Mouse (Mus musculus) midbrain, embryonic 13.5 days (tissue): ENCODE measurements at regions not wholly inside any gene's neighbourhood (a gene's known extent, or its start where the extent isn't known, plus 50 kb on each side); places are given as distances from the start of the nearest gene placed in this dataset.

Experiments
- ATAC-seq: fragments of 200-750 bp; cut with Nextera tagmentation; 2 replicates; pipeline ENCODE4 v1.8.0; 2017; ENCODE audit warnings: mild to moderate bottlenecking, moderate TSS enrichment, moderate library complexity
- H3K27ac ChIP-seq: fragments of 300-500 bp; sonication (generic); 2 replicates; pipeline ENCODE4 v1.5.1; 2015; ENCODE audit warnings: inconsistent platforms, mild to moderate bottlenecking, moderate library complexity
- H3K27me3 ChIP-seq: fragments of 300-500 bp; sonication (generic); 2 replicates; pipeline ENCODE4 v1.6.1; 2015; ENCODE audit warnings: mild to moderate bottlenecking, inconsistent platforms
- H3K36me3 ChIP-seq: fragments of 300-500 bp; sonication (generic); 2 replicates; pipeline ENCODE4 v1.6.1; 2015; ENCODE audit warnings: mild to moderate bottlenecking, inconsistent platforms
- H3K4me1 ChIP-seq: fragments of 300-500 bp; sonication (generic); replicated peaks from 2 replicates; pipeline ENCODE4 v1.6.1; 2015; ENCODE audit warnings: inconsistent platforms
- H3K4me2 ChIP-seq: fragments of 300-500 bp; sonication (generic); replicated peaks from 2 replicates; pipeline ENCODE4 v1.6.1; 2015; ENCODE audit warnings: moderate library complexity, mild to moderate bottlenecking, inconsistent platforms
- H3K4me3 ChIP-seq: fragments of 300-500 bp; sonication (generic); replicated peaks from 2 replicates; pipeline ENCODE4 v1.5.1; 2015; ENCODE audit warnings: mild to moderate bottlenecking, inconsistent platforms
- H3K9ac ChIP-seq: fragments of 300-500 bp; sonication (generic); replicated peaks from 2 replicates; pipeline ENCODE4 v1.6.1; 2015; ENCODE audit warnings: mild to moderate bottlenecking, inconsistent platforms
- H3K9me3 ChIP-seq: fragments of 300-500 bp; sonication (generic); 2 replicates; pipeline ENCODE4 v1.6.1; 2016; ENCODE audit warnings: mild to moderate bottlenecking, inconsistent platforms
- WGBS: fragments of 180-500 bp; shearing (Covaris S2); methylation state at CpG from one replicate; pipeline ENCODE4 v1.1.7; 2015; 5-methylcytosine and 5-hydroxymethylcytosine counted together

DNA sequence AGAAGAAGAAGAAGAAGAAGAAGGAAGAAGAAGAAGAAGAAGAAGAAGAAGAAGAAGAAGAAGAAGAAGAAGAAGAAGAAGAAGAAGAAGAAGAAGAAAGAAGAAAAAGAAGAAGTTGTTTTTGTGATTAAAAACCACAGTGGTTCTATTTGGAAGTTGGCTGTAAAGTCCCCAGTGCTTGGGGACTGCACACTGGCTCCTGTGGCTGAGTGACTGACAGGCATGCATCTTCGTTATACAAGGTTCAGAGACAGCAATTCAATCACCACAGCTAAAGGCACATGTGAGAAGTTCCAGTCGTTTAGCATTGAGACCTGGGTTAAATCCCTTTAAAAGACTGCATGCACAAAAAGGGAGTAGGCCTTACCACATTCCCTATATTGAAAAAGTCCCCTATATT, 93.1 kb upstream of the Arhgap28 start:
- H3K9me3 ChIP-seq = no peaks in the 10 kb centered on the region
- no peak overlapping the region for H3K27ac ChIP-seq
- no peaks in the 10 kb centered on the region for H3K4me1 ChIP-seq
- WGBS = 58% methylated on average over 2 of the region's 2 CpGs
- H3K36me3 ChIP-seq = no peaks in the 10 kb centered on the region
- no peaks in the 10 kb centered on the region for H3K27me3 ChIP-seq
- H3K9ac ChIP-seq = no peak overlapping the region
- no peak overlapping the region for H3K4me3 ChIP-seq
- ATAC-seq = no peak
- no peak overlapping the region for H3K4me2 ChIP-seq

DNA sequence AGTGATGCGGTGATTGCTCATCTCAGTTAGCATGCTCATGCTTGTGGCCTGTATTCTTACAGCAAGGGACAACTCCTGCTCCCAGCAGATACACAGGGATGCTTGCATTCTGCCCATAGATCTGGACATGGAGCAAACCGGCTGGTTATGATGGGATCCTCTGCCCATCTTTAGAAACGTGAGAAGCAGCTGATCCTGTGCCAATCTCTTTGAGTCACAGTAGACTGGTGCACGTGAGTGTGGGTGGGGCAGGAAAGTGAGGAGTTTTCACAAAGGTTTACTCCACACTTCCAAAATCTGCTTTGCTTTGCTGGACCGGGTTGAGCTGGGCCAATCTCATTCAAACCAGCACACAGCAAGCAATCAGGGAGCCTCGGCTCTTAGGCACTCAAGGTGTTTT, 93.5 kb upstream of the Arhgap28 start:
- Histone ChIP-seq H3K9me3 (no peaks in the 10 kb centered on the region), H3K27me3 (no peaks in the 10 kb centered on the region), H3K9ac (no peak overlapping the region), H3K4me1 (no peaks in the 10 kb centered on the region), H3K36me3 (no peaks in the 10 kb centered on the region), H3K4me2 (no peak overlapping the region), H3K27ac (no peak overlapping the region), H3K4me3 (no peak overlapping the region)
- 89% methylated on average over 6 of the region's 6 CpGs for WGBS
- no peak for ATAC-seq

DNA sequence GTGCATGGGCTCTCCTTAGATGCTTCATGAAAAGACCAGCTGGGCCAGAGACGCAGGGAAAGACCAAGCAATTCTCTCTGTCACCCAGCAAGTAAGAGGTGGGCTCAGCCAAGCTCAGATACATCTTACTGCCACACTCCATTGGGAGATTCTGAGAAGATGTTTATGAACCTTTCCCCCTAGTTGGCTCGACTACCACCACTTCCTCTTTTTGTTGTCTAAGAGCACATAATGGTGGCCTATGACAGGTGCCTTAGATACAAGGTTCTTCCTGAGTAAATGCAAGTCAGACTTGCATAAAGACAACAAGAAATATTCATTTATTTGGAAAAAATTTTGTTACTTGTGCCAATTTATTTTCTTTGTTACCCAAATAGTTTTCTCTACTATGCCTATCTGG, 96.2 kb upstream of the Arhgap28 start:
- ATAC-seq = no peak
- no peaks in the 10 kb centered on the region for H3K9me3 ChIP-seq
- H3K4me3 ChIP-seq = no peak overlapping the region
- H3K27ac ChIP-seq = no peak overlapping the region
- H3K4me2 ChIP-seq = no peak overlapping the region
- H3K27me3 ChIP-seq = no peaks in the 10 kb centered on the region
- no peaks in the 10 kb centered on the region for H3K36me3 ChIP-seq
- H3K4me1 ChIP-seq = no peaks in the 10 kb centered on the region
- 78% methylated on average over 2 of the region's 2 CpGs for WGBS
- no peak overlapping the region for H3K9ac ChIP-seq

DNA sequence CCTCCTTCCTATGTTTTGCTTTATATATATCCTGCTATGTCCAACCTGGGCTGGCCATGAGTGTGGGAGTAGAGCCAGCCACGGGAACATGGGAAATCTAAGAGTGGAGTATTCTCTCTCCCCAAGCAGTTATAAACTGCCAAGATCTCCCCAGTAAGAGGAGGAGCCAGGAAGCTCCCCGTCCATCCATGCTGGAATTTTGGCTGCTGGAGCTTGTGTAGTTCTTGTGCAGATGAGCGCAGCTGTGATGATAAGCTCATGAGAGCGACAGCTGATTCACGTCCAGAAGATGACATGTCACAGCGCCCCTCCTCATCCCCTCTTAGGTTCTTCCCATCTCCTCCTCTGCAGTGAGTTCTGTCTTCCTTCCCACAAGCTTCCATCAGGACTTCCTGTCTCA, 99.4 kb upstream of the Arhgap28 start:
- 83% methylated on average over 6 of the region's 6 CpGs for WGBS
- Histone ChIP-seq H3K27ac (no peak overlapping the region), H3K4me3 (no peak overlapping the region), H3K9ac (no peak overlapping the region), H3K4me1 (no peaks in the 10 kb centered on the region), H3K36me3 (no peaks in the 10 kb centered on the region), H3K4me2 (no peak overlapping the region), H3K27me3 (no peaks in the 10 kb centered on the region), H3K9me3 (no peaks in the 10 kb centered on the region)
- no peak for ATAC-seq

GRCm38 (mm10) chr17:68106366-68106765, 102.4 kb upstream of the Arhgap28 start:
- H3K9ac ChIP-seq = no peak overlapping the region
- H3K9me3 ChIP-seq = no peaks in the 10 kb centered on the region
- ATAC-seq = no peak
- H3K4me2 ChIP-seq = no peak overlapping the region
- H3K36me3 ChIP-seq = no peaks in the 10 kb centered on the region
- no peak overlapping the region for H3K4me3 ChIP-seq
- WGBS = 81% methylated on average over 8 of the region's 8 CpGs
- H3K4me1 ChIP-seq = no peaks in the 10 kb centered on the region
- no peak overlapping the region for H3K27ac ChIP-seq
- no peaks in the 10 kb centered on the region for H3K27me3 ChIP-seq

DNA sequence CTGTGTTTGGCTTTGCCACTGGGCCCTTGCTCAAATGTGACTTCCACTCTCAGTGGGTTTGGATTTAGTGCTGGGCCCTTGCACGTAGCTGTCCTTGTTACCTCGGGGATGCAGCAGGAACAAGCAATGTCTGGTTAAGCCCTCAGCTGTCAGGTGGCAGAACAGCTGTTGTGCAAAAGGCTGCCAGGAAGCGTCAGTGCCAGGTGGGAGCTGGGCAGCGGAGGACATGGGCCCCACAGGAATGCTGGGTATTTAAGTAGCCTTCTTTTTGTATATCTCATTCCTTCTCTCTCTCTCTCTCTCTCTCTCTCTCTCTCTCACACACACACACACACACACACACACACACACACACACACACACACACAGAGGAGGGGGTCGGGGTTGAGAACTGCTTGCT, 104.0 kb upstream of the Arhgap28 start:
- H3K9me3 ChIP-seq = no peaks in the 10 kb centered on the region
- no peaks in the 10 kb centered on the region for H3K36me3 ChIP-seq
- no peaks in the 10 kb centered on the region for H3K4me1 ChIP-seq
- WGBS = 82% methylated on average over 5 of the region's 5 CpGs
- no peaks in the 10 kb centered on the region for H3K27me3 ChIP-seq
- H3K4me2 ChIP-seq = no peak overlapping the region
- H3K4me3 ChIP-seq = no peak overlapping the region
- H3K9ac ChIP-seq = no peak overlapping the region
- no peak overlapping the region for H3K27ac ChIP-seq
- no peak for ATAC-seq

DNA sequence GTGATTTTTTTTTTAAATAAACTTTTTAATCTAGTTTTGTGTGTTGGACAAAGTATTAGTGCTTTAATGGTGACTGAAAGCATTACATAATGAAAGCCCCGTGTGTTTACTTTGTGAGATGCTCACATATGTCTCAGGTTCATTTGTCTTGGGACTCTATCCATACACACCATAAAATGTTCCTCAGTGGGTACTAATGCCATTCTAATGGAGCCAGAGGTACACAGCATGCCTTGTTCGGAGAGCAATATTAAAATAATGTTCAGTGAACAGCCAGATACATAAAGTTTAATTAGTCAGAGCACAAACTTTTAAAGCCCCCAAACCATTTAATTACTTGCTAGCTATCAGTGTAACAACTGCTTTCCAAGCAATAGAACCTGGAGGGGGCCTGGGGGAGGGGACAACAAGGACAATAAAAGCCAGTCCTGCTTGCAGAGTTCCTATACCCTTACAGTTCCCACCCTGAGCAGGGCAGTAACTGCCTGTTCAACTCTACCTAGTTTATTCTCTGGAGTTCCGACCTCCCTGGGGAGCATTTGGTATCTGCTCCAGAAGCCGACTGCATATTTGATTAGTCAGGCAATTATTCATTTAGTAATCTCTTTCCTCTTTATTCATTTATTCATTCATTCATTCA, 108.0 kb upstream of the Arhgap28 start:
- Histone ChIP-seq H3K36me3 (no peaks in the 10 kb centered on the region), H3K4me1 (no peaks in the 10 kb centered on the region), H3K27ac (no peak overlapping the region), H3K9me3 (no peaks in the 10 kb centered on the region), H3K4me3 (no peak overlapping the region), H3K9ac (no peak overlapping the region), H3K27me3 (no peaks in the 10 kb centered on the region), H3K4me2 (no peak overlapping the region)
- 88% methylated on average over 4 of the region's 4 CpGs for WGBS
- no peak for ATAC-seq

GRCm38 (mm10) chr17:68112763-68113330, 108.9 kb upstream of the Arhgap28 start:
- Histone ChIP-seq H3K27me3 (no peaks in the 10 kb centered on the region), H3K36me3 (no peaks in the 10 kb centered on the region), H3K4me3 (no peak overlapping the region), H3K9me3 (no peaks in the 10 kb centered on the region), H3K4me1 (no peaks in the 10 kb centered on the region), H3K27ac (no peak overlapping the region), H3K4me2 (no peak overlapping the region), H3K9ac (no peak overlapping the region)
- ATAC-seq = no peak
- WGBS = 80% methylated on average over 5 of the region's 5 CpGs

- Histone ChIP-seq H3K27ac (no peak overlapping the region), H3K27me3 (no peaks in the 10 kb centered on the region), H3K9ac (no peak overlapping the region), H3K4me1 (no peaks in the 10 kb centered on the region), H3K9me3 (no peaks in the 10 kb centered on the region), H3K36me3 (no peaks in the 10 kb centered on the region), H3K4me3 (no peak overlapping the region), H3K4me2 (no peak overlapping the region)
- WGBS = 78% methylated on average over 4 of the region's 4 CpGs
- no peak for ATAC-seq
Measured at GRCm38 (mm10) chr17:68115599-68115998, 111.7 kb upstream of the Arhgap28 start.

DNA sequence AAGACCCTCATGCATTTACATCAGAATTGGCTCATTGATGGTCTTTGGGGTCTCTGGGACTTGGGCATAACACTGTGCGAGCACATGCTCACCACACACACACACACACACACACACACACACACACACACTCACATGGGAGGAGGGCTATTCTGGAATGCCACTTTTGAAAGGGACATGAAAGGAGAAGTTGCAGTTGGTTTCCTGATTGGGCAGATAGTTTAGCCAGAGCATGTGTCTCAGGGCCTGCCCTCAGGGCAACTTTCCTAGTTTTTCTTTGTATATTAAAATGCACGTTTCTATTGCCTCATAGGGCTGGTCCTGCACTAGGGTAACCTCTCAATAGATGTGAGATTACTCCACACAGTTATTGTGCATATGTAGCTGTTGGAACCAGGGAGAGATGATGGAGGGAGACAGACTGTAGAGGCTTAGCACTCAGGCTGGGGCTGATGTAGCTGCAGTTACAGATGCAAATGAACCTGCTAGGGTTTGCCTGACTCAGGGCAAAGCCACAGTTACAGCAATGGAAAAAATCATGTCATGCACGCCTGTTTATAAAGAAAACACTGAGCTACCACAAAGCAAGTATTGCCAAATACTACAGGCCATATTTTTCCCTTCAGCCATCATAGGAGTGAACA, 115.3 kb upstream of the Arhgap28 start:
- Histone ChIP-seq H3K9me3 (no peaks in the 10 kb centered on the region), H3K4me2 (no peak overlapping the region), H3K4me3 (no peak overlapping the region), H3K9ac (no peak overlapping the region), H3K27me3 (no peaks in the 10 kb centered on the region), H3K36me3 (no peaks in the 10 kb centered on the region), H3K27ac (no peak overlapping the region), H3K4me1 (no peaks in the 10 kb centered on the region)
- no peak for ATAC-seq
- 69% methylated on average over 3 of the region's 3 CpGs for WGBS

DNA sequence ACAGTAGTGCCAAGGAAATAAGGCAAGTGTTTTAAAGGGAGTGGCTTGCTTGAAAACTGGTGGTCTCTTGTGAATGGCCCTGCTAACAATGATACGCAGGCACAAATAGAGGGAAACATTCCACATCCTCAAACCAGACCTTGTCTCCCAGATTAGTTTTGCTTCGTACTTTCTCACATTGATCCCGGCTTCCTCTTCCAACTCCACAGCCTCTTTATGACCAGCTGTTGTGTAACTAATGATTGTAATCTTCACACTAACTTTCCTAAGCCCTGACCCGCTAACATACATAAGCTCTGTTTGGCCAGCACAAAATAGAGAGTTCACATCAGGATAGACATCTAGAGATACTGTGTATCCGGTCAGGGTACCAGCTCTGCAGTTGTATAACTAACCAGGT, 116.3 kb upstream of the Arhgap28 start:
- H3K4me3 ChIP-seq = no peak overlapping the region
- H3K36me3 ChIP-seq = no peaks in the 10 kb centered on the region
- no peak overlapping the region for H3K4me2 ChIP-seq
- WGBS = 88% methylated on average over 5 of the region's 5 CpGs
- no peaks in the 10 kb centered on the region for H3K9me3 ChIP-seq
- no peak overlapping the region for H3K27ac ChIP-seq
- H3K9ac ChIP-seq = no peak overlapping the region
- no peaks in the 10 kb centered on the region for H3K4me1 ChIP-seq
- H3K27me3 ChIP-seq = no peaks in the 10 kb centered on the region
- ATAC-seq = no peak

DNA sequence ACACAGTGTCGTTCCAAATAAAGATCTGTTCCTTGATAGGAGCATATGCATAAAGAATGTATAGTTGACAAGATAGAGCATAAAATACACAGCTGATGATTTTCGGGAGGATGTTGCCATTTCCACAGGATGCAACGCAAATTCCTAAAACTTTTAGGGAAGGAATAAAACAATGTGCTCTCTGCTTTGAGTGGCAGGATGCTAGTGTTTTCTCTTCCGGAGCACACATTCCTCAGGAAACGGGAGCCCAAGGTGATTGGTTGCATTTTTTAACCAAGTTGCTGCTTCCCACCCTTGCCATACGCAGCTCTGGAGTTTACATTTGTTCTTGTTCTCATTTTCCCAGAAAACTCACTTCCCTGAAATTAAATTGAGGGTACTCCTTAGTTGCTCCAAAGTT, 116.8 kb upstream of the Arhgap28 start:
- H3K9ac ChIP-seq = no peak overlapping the region
- H3K27ac ChIP-seq = no peak overlapping the region
- ATAC-seq = no peak
- no peaks in the 10 kb centered on the region for H3K27me3 ChIP-seq
- no peaks in the 10 kb centered on the region for H3K36me3 ChIP-seq
- no peaks in the 10 kb centered on the region for H3K9me3 ChIP-seq
- H3K4me1 ChIP-seq = no peaks in the 10 kb centered on the region
- H3K4me3 ChIP-seq = no peak overlapping the region
- 88% methylated on average over 6 of the region's 6 CpGs for WGBS
- H3K4me2 ChIP-seq = no peak overlapping the region

GRCm38 (mm10) chr17:68134373-68134772, 130.5 kb upstream of the Arhgap28 start:
- no peaks in the 10 kb centered on the region for H3K27me3 ChIP-seq
- 85% methylated on average over 10 of the region's 10 CpGs for WGBS
- H3K4me3 ChIP-seq = no peak overlapping the region
- no peak overlapping the region for H3K27ac ChIP-seq
- no peak overlapping the region for H3K4me2 ChIP-seq
- no peaks in the 10 kb centered on the region for H3K9me3 ChIP-seq
- no peak overlapping the region for H3K9ac ChIP-seq
- no peaks in the 10 kb centered on the region for H3K36me3 ChIP-seq
- ATAC-seq = no peak
- H3K4me1 ChIP-seq = 0 out of 2 replicates have a peak, but pooled peaks cover 4% of the 10 kb centered on the region
